Comparison of ENCODE assay signal across 35 mouse cellular contexts in genomic region chr15:91153311-91153710, GRCm38 (mm10). TPM values are rescaled to one million over a fixed set of nuclear protein-coding genes. Genes with fewer than 3 reads are reported as not detected.
DNase-seq lines count a peak whose midpoint lies in the region; ATAC-seq lines count a peak whose summit lies in the region.
"Had no signal": no experiment of that assay in that cellular context is flagged by ENCODE, and none has a peak within 500 bp of the region (broad histone marks: within the 10 kb centered on the region; RNA-seq: fewer than 3 reads in every experiment).

No protein-coding gene starts in this region.

- no peaks in the 10 kb centered on the region for H3K4me1 ChIP-seq in liver, embryonic 11.5 days (replicated peaks; ENCODE audit: control insufficient read depth, insufficient read depth, low read length)
- H3K4me1 ChIP-seq: embryonic facial prominence, embryonic 13.5 days; forebrain, embryonic 12.5 days; hindbrain, embryonic 12.5 days; lung, embryonic 15.5 days; midbrain, embryonic 12.5 days had no signal

- no peak overlapping the region for H3K4me3 ChIP-seq in liver, embryonic 11.5 days (ENCODE audit: low read depth, low read length)
- H3K4me3 ChIP-seq: embryonic facial prominence, embryonic 13.5 days; erythroblast, embryonic 14.5 days; forebrain, embryonic 12.5 days; hindbrain, embryonic 12.5 days; lung, embryonic 15.5 days; midbrain, embryonic 12.5 days had no signal

- H3K27me3 ChIP-seq in liver, embryonic 11.5 days (replicated peaks; ENCODE audit: control insufficient read depth, insufficient read depth, low read length): no peaks in the 10 kb centered on the region
- H3K27me3 ChIP-seq: embryonic facial prominence, embryonic 13.5 days; forebrain, embryonic 12.5 days; hindbrain, embryonic 12.5 days; lung, embryonic 15.5 days; midbrain, embryonic 12.5 days had no signal

- H3K27ac ChIP-seq in liver, embryonic 11.5 days (ENCODE audit: low read depth, low read length): no peak overlapping the region
- H3K27ac ChIP-seq: embryonic facial prominence, embryonic 13.5 days; forebrain, embryonic 12.5 days; hindbrain, embryonic 12.5 days; hindbrain, postnatal 0 days; kidney, postnatal 0 days; lung, embryonic 15.5 days; midbrain, embryonic 12.5 days had no signal

- intact Hi-C loops in gastrocnemius, postnatal 14 days (cut with DNase I; ENCODE audit: low total_unique reads): no loop called here

- H3K9ac ChIP-seq in liver, embryonic 11.5 days (ENCODE audit: low read depth, low read length): no peak overlapping the region
- H3K9ac ChIP-seq: embryonic facial prominence, embryonic 13.5 days; forebrain, embryonic 12.5 days; forebrain, postnatal 0 days; hindbrain, embryonic 12.5 days; lung, embryonic 15.5 days; midbrain, embryonic 12.5 days had no signal

- H3K4me2 ChIP-seq in liver, embryonic 11.5 days: no peak overlapping the region
- H3K4me2 ChIP-seq: embryonic facial prominence, embryonic 13.5 days; forebrain, embryonic 12.5 days; heart, embryonic 11.5 days; hindbrain, embryonic 12.5 days; lung, embryonic 15.5 days; midbrain, embryonic 12.5 days had no signal

- H3K36me3 ChIP-seq in liver, embryonic 11.5 days (ENCODE audit: control insufficient read depth, insufficient read depth, low read length): no peaks in the 10 kb centered on the region
- H3K36me3 ChIP-seq: lung, embryonic 15.5 days had no signal

- ATAC-seq in liver, embryonic 11.5 days (replicated peaks; ENCODE audit: low FRiP score): no peak
- ATAC-seq: activated CD4-positive, CD25-positive, alpha-beta regulatory T cell, adult 4 months; CD4-positive, CD25-positive, alpha-beta regulatory T cell, adult 4 months; hindbrain, postnatal 0 days; intestine, embryonic 16.5 days had no signal

- 78% methylated on average over 3 of the region's 3 CpGs for WGBS in liver, embryonic 11.5 days

- DNase-seq in adrenal gland, postnatal 14 days: peak; percentile 12
- no peak for DNase-seq in adrenal gland, postnatal 25 days
- peak; percentile 14 for DNase-seq in gastrocnemius, postnatal 14 days
- DNase-seq in gastrocnemius, postnatal 10 days: no peak
- DNase-seq in 3T3-L1 (ENCODE audit: low read depth, low spot score) (peak; percentile 19), adipocyte (ENCODE audit: low spot score) (peak; percentile 4)
- DNase-seq in frontal cortex, postnatal 25 days (ENCODE audit: low spot score in 2 of 2): no peak
- DNase-seq in liver, embryonic 11.5 days (ENCODE audit: low spot score): no peak
- DNase-seq: cerebellum, adult 18-20 months; cerebellum, postnatal 14 days; heart, postnatal 36 days; kidney, adult 8-10 months; left cerebral cortex, postnatal 4 days; thymus, adult 2 months; thymus, postnatal 36 days had no signal

- H3K9me3 ChIP-seq in liver, embryonic 11.5 days (ENCODE audit: control insufficient read depth, low read length): no peaks in the 10 kb centered on the region
- H3K9me3 ChIP-seq: embryonic facial prominence, embryonic 13.5 days; lung, embryonic 15.5 days had no signal

RNA-seq across cellular contexts. Expression of gene Abcd2, which starts 38.3 kb away (rescaled TPM):
- 5.7 and 13.3 TPM in 2 replicates for total RNA-seq in adrenal gland, postnatal 14 days (2021)
- 8.7 and 10.5 TPM in 2 replicates for total RNA-seq in adrenal gland, postnatal 25 days (2021)
- 10 to 100 TPM; 17.2 TPM for total RNA-seq in gastrocnemius, postnatal 14 days (2021)
- total RNA-seq in gastrocnemius, postnatal 10 days (2021): 10 to 100 TPM; 14.2 to 16.7 TPM
- polyA plus RNA-seq in liver, embryonic 11.5 days (2014; fragmentation: Nextera tagmentation; extraction: Ambion mirVana): 2.9 and 3.2 TPM in 2 replicates
- polyA plus RNA-seq: erythroblast, embryonic 14.5 days had no signal

RNA-seq across cellular contexts. Expression of gene CN725425, which starts 46.0 kb away (rescaled TPM):
- total RNA-seq in adrenal gland, postnatal 14 days (2021): not detected in 2 replicates
- not detected in 2 replicates for total RNA-seq in adrenal gland, postnatal 25 days (2021)
- total RNA-seq in gastrocnemius, postnatal 14 days (2021): under 1 TPM in 1 of 2 experiments, not detected in 1; 0.22 TPM
- under 1 TPM in 1 of 2 experiments, not detected in 1; 0.12 TPM for total RNA-seq in gastrocnemius, postnatal 10 days (2021)
- polyA plus RNA-seq in liver, embryonic 11.5 days (2014; fragmentation: Nextera tagmentation; extraction: Ambion mirVana): not detected in 2 replicates
- total RNA-seq: adrenal gland, postnatal 10 days; forebrain, postnatal 0 days; hindbrain, postnatal 0 days; left cerebral cortex, postnatal 4 days; liver, adult 2 months; megakaryocyte, adult 5-6 weeks; neutrophil, adult 5-6 weeks had no signal
- polyA plus RNA-seq: activated CD4-positive, CD25-positive, alpha-beta regulatory T cell, adult 4 months; brain, embryonic 14.5 days; CD4-positive, CD25-positive, alpha-beta regulatory T cell, adult 4 months; embryonic facial prominence, embryonic 13.5 days; erythroblast, embryonic 14.5 days; forebrain, embryonic 12.5 days; heart, embryonic 11.5 days; heart, embryonic 16.5 days; hindbrain, embryonic 12.5 days; intestine, embryonic 16.5 days; kidney, postnatal 0 days; liver, adult 2 months; lung, embryonic 15.5 days; midbrain, embryonic 12.5 days; neural tube, embryonic 11.5 days; thymus, adult 2 months had no signal

Comparison
In these comparisons a context has a peak if more than half of its experiments do, and no peak if none do; other contexts are left out.
1. DNase-seq: peak in adrenal gland, postnatal 14 days (single experiment), gastrocnemius, postnatal 14 days (single experiment), 3T3-L1 (single experiment) and adipocyte (single experiment); none in adrenal gland, postnatal 25 days (single experiment), gastrocnemius, postnatal 10 days (single experiment), frontal cortex, postnatal 25 days (0 of 2) and liver, embryonic 11.5 days (single experiment).